20 mouse cellular contexts compared by ENCODE assay signal in genomic region chr2:110201770-110202169, GRCm38 (mm10).
"Had no signal": no experiment of that assay in that cellular context is flagged by ENCODE, and none has a peak within 500 bp of the region (broad histone marks: within the 10 kb centered on the region; RNA-seq: fewer than 3 reads in every experiment).

No protein-coding gene starts in this region.

- H3K4me1 ChIP-seq: midbrain, embryonic 12.5 days had no signal

- H3K27me3 ChIP-seq: midbrain, embryonic 12.5 days; neural tube, embryonic 13.5 days; neural tube, embryonic 15.5 days; stomach, embryonic 15.5 days had no signal

- H3K36me3 ChIP-seq: midbrain, embryonic 10.5 days; midbrain, embryonic 12.5 days; neural tube, embryonic 13.5 days; neural tube, embryonic 15.5 days; stomach, embryonic 15.5 days had no signal

- DNase-seq: lung, adult 18-20 months; lung, embryonic 14.5 days; lung, postnatal 10 days; lung, postnatal 4 days; midbrain, embryonic 14.5 days; retina, postnatal 1 day; right cerebral cortex, adult 18-20 months; right cerebral cortex, postnatal 25 days; right cerebral cortex, postnatal 4 days; thymus, adult 2 months; thymus, postnatal 25 days; thymus, postnatal 4 days had no signal

- ATAC-seq: midbrain, embryonic 16.5 days had no signal

- H3K9me3 ChIP-seq: midbrain, embryonic 10.5 days; midbrain, embryonic 12.5 days; neural tube, embryonic 13.5 days; neural tube, embryonic 15.5 days; stomach, embryonic 15.5 days had no signal

- H3K9ac ChIP-seq: lung, embryonic 14.5 days; midbrain, embryonic 12.5 days; neural tube, embryonic 13.5 days; neural tube, embryonic 15.5 days; stomach, embryonic 15.5 days had no signal

- H3K27ac ChIP-seq: midbrain, embryonic 10.5 days; midbrain, embryonic 12.5 days; neural tube, embryonic 13.5 days; neural tube, embryonic 15.5 days; stomach, embryonic 15.5 days; stomach, postnatal 0 days had no signal

- H3K4me2 ChIP-seq: lung, embryonic 14.5 days; midbrain, embryonic 12.5 days; neural tube, embryonic 13.5 days; neural tube, embryonic 15.5 days; stomach, embryonic 15.5 days had no signal

- H3K4me3 ChIP-seq: midbrain, embryonic 10.5 days; midbrain, embryonic 12.5 days; myocyte; neural tube, embryonic 13.5 days; neural tube, embryonic 15.5 days; stomach, embryonic 15.5 days had no signal
